Mouse (Mus musculus): ENCODE measurements at regions not wholly inside any gene's neighbourhood (a gene's known extent, or its start where the extent isn't known, plus 50 kb on each side); places are given as distances from the start of the nearest gene placed in this dataset.
"Not testable (repeated sequence)": the region's sequence is repeated elsewhere in the genome, so short reads cannot be mapped to it uniquely, and the experiment has no call there.

- no peaks in the 10 kb centered on the region for H3K36me3 ChIP-seq (ENCODE audit: control insufficient read depth, insufficient read depth, low read length)
- DNase-seq (ENCODE audit: low spot score): peak; percentile 37
- 28% methylated on average over 4 of the region's 4 CpGs for WGBS
- no peaks in the 10 kb centered on the region for H3K27me3 ChIP-seq (replicated peaks; ENCODE audit: control insufficient read depth, insufficient read depth, low read length)
- H3K4me1 ChIP-seq (ENCODE audit: control insufficient read depth, insufficient read depth, low read length): no peaks in the 10 kb centered on the region
- no peak overlapping the region for H3K27ac ChIP-seq (ENCODE audit: low read depth, low read length)
- 0 out of 2 replicates have a peak, but pooled peaks have one; percentile 50 for ATAC-seq
- no peak overlapping the region for H3K4me2 ChIP-seq (ENCODE audit: low read length)
- no peak overlapping the region for H3K9ac ChIP-seq (ENCODE audit: low read length)
- H3K4me3 ChIP-seq (ENCODE audit: low read depth, low read length): no peak overlapping the region
- no peaks in the 10 kb centered on the region for H3K9me3 ChIP-seq (replicated peaks; ENCODE audit: control insufficient read depth, low read length)
Observed at GRCm38 (mm10) chr16:84623346-84624085, 108.6 kb downstream of the A730009L09Rik start.

- no peaks in the 10 kb centered on the region for H3K36me3 ChIP-seq (ENCODE audit: control insufficient read depth, insufficient read depth, low read length)
- H3K4me2 ChIP-seq (ENCODE audit: low read length): no peak overlapping the region
- H3K27ac ChIP-seq (ENCODE audit: low read depth, low read length): no peak overlapping the region
- no peaks in the 10 kb centered on the region for H3K4me1 ChIP-seq (ENCODE audit: control insufficient read depth, insufficient read depth, low read length)
- H3K9me3 ChIP-seq (replicated peaks; ENCODE audit: control insufficient read depth, low read length): no peaks in the 10 kb centered on the region
- H3K27me3 ChIP-seq (replicated peaks; ENCODE audit: control insufficient read depth, insufficient read depth, low read length): no peaks in the 10 kb centered on the region
- H3K9ac ChIP-seq (ENCODE audit: low read length): no peak overlapping the region
- H3K4me3 ChIP-seq (ENCODE audit: low read depth, low read length): no peak overlapping the region
- no peak for DNase-seq (ENCODE audit: low spot score)
- 74% methylated on average over 5 of the region's 5 CpGs for WGBS
- ATAC-seq: no peak
Observed at GRCm38 (mm10) chr16:84624443-84625109, 109.7 kb downstream of the A730009L09Rik start.

- Histone ChIP-seq H3K27me3 (replicated peaks; ENCODE audit: control insufficient read depth, insufficient read depth, low read length) (no peaks in the 10 kb centered on the region), H3K27ac (ENCODE audit: low read depth, low read length) (no peak overlapping the region), H3K4me2 (ENCODE audit: low read length) (no peak overlapping the region), H3K36me3 (ENCODE audit: control insufficient read depth, insufficient read depth, low read length) (no peaks in the 10 kb centered on the region), H3K4me3 (ENCODE audit: low read depth, low read length) (no peak overlapping the region), H3K4me1 (ENCODE audit: control insufficient read depth, insufficient read depth, low read length) (no peaks in the 10 kb centered on the region), H3K9me3 (replicated peaks; ENCODE audit: control insufficient read depth, low read length) (no peaks in the 10 kb centered on the region), H3K9ac (ENCODE audit: low read length) (no peak overlapping the region)
- 93% methylated on average over 4 of the region's 4 CpGs for WGBS
- no peak for DNase-seq (ENCODE audit: low spot score)
- no peak for ATAC-seq
Observed at GRCm38 (mm10) chr16:84625110-84625722, 110.3 kb downstream of the A730009L09Rik start.

- Histone ChIP-seq H3K9ac (ENCODE audit: low read length) (no peak overlapping the region), H3K27me3 (replicated peaks; ENCODE audit: control insufficient read depth, insufficient read depth, low read length) (no peaks in the 10 kb centered on the region), H3K4me2 (ENCODE audit: low read length) (no peak overlapping the region), H3K4me1 (ENCODE audit: control insufficient read depth, insufficient read depth, low read length) (no peaks in the 10 kb centered on the region), H3K4me3 (ENCODE audit: low read depth, low read length) (no peak overlapping the region), H3K27ac (ENCODE audit: low read depth, low read length) (no peak overlapping the region), H3K9me3 (replicated peaks; ENCODE audit: control insufficient read depth, low read length) (no peaks in the 10 kb centered on the region), H3K36me3 (ENCODE audit: control insufficient read depth, insufficient read depth, low read length) (no peaks in the 10 kb centered on the region)
- ATAC-seq (no peak), DNase-seq (ENCODE audit: low spot score) (no peak)
- WGBS: 94% methylated on average over 2 of the region's 2 CpGs
Observed at GRCm38 (mm10) chr16:84627052-84627451, 108.5 kb downstream of the Mrpl39 start.

- ATAC-seq: no peak
- H3K4me3 ChIP-seq (ENCODE audit: low read depth, low read length): no peak overlapping the region
- no peaks in the 10 kb centered on the region for H3K27me3 ChIP-seq (replicated peaks; ENCODE audit: control insufficient read depth, insufficient read depth, low read length)
- H3K4me1 ChIP-seq (ENCODE audit: control insufficient read depth, insufficient read depth, low read length): no peaks in the 10 kb centered on the region
- H3K4me2 ChIP-seq (ENCODE audit: low read length): no peak overlapping the region
- 28% methylated on average over 1 of the region's 1 CpGs for WGBS
- no peaks in the 10 kb centered on the region for H3K9me3 ChIP-seq (replicated peaks; ENCODE audit: control insufficient read depth, low read length)
- no peak for DNase-seq (ENCODE audit: low spot score)
- H3K9ac ChIP-seq (ENCODE audit: low read length): no peak overlapping the region
- H3K27ac ChIP-seq (ENCODE audit: low read depth, low read length): no peak overlapping the region
- H3K36me3 ChIP-seq (ENCODE audit: control insufficient read depth, insufficient read depth, low read length): no peaks in the 10 kb centered on the region
Observed at GRCm38 (mm10) chr16:84629868-84630267, 105.7 kb downstream of the Mrpl39 start.

GRCm38 (mm10) chr16:84644446-84644845, 91.1 kb downstream of the Mrpl39 start:
- not testable (repeated sequence) for H3K4me3 ChIP-seq (ENCODE audit: low read depth, low read length); DNase-seq (ENCODE audit: low spot score); H3K27ac ChIP-seq (ENCODE audit: low read depth, low read length); H3K9ac ChIP-seq (ENCODE audit: low read length); H3K27me3 ChIP-seq (replicated peaks; ENCODE audit: control insufficient read depth, insufficient read depth, low read length); H3K9me3 ChIP-seq (replicated peaks; ENCODE audit: control insufficient read depth, low read length); H3K4me1 ChIP-seq (ENCODE audit: control insufficient read depth, insufficient read depth, low read length); H3K36me3 ChIP-seq (ENCODE audit: control insufficient read depth, insufficient read depth, low read length); H3K4me2 ChIP-seq (ENCODE audit: low read length); ATAC-seq
- WGBS: 77% methylated on average over 1 of the region's 1 CpGs

- Histone ChIP-seq H3K4me2 (ENCODE audit: low read length) (no peak overlapping the region), H3K9ac (ENCODE audit: low read length) (no peak overlapping the region), H3K4me3 (ENCODE audit: low read depth, low read length) (no peak overlapping the region), H3K4me1 (ENCODE audit: control insufficient read depth, insufficient read depth, low read length) (no peaks in the 10 kb centered on the region), H3K36me3 (ENCODE audit: control insufficient read depth, insufficient read depth, low read length) (no peaks in the 10 kb centered on the region), H3K27me3 (replicated peaks; ENCODE audit: control insufficient read depth, insufficient read depth, low read length) (no peaks in the 10 kb centered on the region), H3K27ac (ENCODE audit: low read depth, low read length) (no peak overlapping the region), H3K9me3 (replicated peaks; ENCODE audit: control insufficient read depth, low read length) (no peaks in the 10 kb centered on the region)
- whole genome bisulfite sequencing: 19% methylated on average over 8 of the region's 8 CpGs
- DNase-seq (ENCODE audit: low spot score) (no peak), ATAC-seq (no peak)
Observed at GRCm38 (mm10) chr16:84646172-84646684, 89.3 kb downstream of the Mrpl39 start.

- Histone ChIP-seq H3K27me3 (replicated peaks; ENCODE audit: control insufficient read depth, insufficient read depth, low read length) (no peaks in the 10 kb centered on the region), H3K36me3 (ENCODE audit: control insufficient read depth, insufficient read depth, low read length) (no peaks in the 10 kb centered on the region), H3K27ac (ENCODE audit: low read depth, low read length) (no peak overlapping the region), H3K4me3 (ENCODE audit: low read depth, low read length) (no peak overlapping the region), H3K9me3 (replicated peaks; ENCODE audit: control insufficient read depth, low read length) (no peaks in the 10 kb centered on the region), H3K4me1 (ENCODE audit: control insufficient read depth, insufficient read depth, low read length) (no peaks in the 10 kb centered on the region), H3K9ac (ENCODE audit: low read length) (no peak overlapping the region), H3K4me2 (ENCODE audit: low read length) (no peak overlapping the region)
- no peak for ATAC-seq
- WGBS: 78% methylated on average over 1 of the region's 1 CpGs
- DNase-seq (ENCODE audit: low spot score): no peak
Observed at GRCm38 (mm10) chr16:84650646-84651045, 84.9 kb downstream of the Mrpl39 start.

GRCm38 (mm10) chr16:84653873-84654272, 81.7 kb downstream of the Mrpl39 start:
- Histone ChIP-seq H3K9ac (ENCODE audit: low read length) (no peak overlapping the region), H3K9me3 (replicated peaks; ENCODE audit: control insufficient read depth, low read length) (no peaks in the 10 kb centered on the region), H3K4me3 (ENCODE audit: low read depth, low read length) (no peak overlapping the region), H3K4me1 (ENCODE audit: control insufficient read depth, insufficient read depth, low read length) (no peaks in the 10 kb centered on the region), H3K27me3 (replicated peaks; ENCODE audit: control insufficient read depth, insufficient read depth, low read length) (no peaks in the 10 kb centered on the region), H3K36me3 (ENCODE audit: control insufficient read depth, insufficient read depth, low read length) (no peaks in the 10 kb centered on the region), H3K27ac (ENCODE audit: low read depth, low read length) (no peak overlapping the region), H3K4me2 (ENCODE audit: low read length) (no peak overlapping the region)
- no peak for DNase-seq (ENCODE audit: low spot score)
- 86% methylated on average over 1 of the region's 1 CpGs for WGBS
- no peak for ATAC-seq

Data from forebrain, embryonic 14.5 days (tissue).